Mouse (Mus musculus) frontal cortex, postnatal 36 days (tissue): Measurements from ENCODE around the gene Hoxc5.

Experiments used
- DNase-seq, 2 experiments: peaks; one replicate each; pipeline ENCODE4 v3.0.0; 2022; ENCODE audit warnings: low spot score in 2 of 2

Hoxc5 gene

DNA sequence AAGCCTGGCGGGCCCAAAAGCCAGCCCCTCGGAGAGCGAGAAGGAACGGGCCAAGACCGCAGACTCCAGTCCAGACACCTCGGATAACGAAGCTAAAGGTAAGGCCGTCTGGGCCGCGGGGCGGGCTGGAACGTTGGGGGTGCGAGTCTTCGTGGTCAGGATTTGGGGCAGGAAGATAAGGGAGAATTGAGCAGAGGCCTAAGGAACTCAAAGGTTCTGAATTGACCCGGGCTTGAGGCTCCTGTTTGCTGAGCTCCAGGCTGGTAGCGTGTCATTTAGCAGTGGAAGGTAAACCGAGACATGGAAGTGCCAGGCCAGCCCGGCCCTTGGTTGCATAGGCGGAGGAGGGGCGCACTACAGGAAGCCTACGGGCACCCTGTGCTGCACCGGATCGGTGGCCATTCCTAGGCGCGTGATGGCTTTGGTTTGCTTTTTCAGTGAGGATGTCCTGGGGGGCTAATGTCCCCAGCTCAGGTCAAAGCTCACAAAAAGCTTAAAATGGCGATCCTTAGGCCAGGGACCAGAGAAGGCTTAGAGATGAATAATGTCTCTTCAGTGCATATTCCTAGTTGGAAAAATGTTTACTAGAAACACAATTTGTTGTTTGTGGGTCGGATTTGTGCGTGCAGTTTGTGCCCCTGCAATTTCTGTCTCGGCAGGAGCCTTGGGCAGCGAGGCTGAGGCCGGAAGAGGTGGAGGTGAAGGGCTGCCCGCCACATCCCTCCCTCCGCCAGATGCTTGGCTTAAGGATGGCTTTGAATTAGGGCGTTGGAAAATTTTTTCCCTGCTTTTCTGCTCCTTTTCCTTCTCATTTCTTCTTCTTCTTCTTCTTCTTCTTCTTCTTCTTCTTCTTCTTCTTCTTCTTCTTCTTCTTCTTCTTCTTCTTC is 511 bp downstream of the Hoxc5 start:
- DNase-seq, result no peak

DNA sequence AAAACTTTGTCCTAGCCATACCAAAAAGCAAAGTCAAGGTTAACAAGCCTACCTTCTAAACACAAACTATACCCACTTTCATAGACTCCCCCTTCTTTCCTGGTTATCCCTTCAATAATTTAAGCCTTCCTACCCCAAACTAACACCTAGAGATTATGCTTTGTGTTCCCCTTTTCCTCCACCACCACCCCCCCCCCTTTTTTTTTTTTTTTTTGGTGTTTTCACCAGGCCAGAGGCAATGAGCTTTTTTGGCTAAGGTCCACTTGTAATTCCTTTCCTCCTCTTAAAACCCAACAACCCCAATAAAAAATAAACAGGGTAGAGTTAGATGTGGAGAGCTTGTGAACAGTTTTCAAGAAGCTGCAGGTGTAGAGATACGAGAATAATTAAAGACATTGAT is 2.1 kb downstream of the Hoxc5 start:
- DNase-seq, result no peak

DNA sequence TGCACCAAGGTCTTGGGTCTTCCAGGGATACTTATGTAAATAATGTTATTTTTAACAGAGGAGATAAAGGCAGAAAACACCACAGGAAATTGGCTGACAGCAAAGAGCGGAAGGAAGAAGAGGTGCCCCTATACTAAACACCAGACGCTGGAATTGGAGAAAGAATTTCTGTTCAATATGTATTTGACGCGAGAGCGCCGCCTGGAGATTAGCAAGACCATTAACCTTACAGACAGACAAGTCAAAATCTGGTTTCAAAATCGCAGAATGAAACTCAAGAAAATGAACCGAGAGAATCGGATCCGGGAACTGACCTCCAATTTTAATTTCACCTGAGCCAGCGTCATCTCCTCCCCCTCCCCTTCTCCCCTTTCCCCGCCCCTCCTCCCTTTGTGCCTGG is 3.5 kb downstream of the Hoxc5 start:
- DNase-seq, result no peak

DNA sequence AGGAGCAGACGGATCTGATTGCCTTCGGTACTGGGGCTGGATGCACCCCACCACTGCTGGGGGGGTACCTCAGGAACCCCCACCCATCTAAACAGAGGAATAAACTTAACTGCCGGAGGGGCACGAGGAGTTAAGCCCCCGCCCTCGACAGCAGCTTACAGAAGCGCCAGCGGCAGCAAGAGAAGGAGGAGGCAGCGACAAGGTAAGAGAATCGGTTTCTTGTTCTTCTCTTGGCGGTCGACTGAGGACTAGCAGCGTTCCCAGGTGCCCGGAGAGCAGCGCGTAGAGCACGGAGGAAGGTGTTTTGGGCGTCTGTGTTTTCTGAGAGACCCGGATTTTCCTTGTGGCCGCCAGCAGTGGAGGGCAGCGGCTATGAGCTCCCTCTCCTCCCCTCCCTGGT is 5.0 kb downstream of the Hoxc5 start:
- no peak for DNase-seq

DNA sequence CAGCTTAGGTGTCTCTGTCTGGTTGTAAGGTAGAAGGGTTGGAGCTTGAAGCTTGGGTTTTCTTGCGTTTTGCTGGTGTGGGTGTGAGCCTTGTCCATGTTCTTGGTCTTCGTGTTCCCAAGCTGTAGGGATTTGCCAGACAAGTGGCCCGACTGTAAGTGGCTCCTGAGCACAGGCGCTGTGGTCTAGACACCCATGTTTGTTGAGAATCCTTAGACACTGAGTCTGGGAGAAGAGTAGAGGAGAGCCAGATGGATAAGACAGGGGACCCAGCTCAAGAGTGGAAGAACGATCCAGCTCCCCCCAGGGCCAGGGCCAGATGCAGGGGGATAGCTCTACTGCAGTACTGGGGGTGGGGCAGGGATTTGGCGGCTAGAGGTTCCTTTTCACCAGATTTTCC is 5.5 kb downstream of the Hoxc5 start:
- no peak for DNase-seq

DNA sequence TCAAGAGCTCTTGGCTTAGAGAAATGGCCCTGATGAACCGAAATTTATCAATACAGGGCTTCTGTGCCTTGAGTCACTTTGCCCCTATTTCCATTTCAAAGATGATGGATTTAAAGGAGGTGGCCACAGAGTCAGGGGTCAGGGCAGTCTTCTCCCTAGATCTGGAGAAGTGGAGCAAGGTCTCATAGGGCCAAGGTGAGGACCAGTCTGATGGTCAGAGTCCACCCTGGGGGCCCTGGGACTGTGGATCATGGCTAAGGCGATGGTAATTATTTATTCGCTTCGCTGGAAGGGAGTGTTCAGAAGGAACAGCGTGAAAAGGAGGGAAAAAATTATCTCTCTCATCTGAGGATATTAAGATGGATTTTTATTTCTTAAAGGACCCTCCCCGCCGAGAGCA is 7.8 kb downstream of the Hoxc5 start:
- DNase-seq, result no peak

DNA sequence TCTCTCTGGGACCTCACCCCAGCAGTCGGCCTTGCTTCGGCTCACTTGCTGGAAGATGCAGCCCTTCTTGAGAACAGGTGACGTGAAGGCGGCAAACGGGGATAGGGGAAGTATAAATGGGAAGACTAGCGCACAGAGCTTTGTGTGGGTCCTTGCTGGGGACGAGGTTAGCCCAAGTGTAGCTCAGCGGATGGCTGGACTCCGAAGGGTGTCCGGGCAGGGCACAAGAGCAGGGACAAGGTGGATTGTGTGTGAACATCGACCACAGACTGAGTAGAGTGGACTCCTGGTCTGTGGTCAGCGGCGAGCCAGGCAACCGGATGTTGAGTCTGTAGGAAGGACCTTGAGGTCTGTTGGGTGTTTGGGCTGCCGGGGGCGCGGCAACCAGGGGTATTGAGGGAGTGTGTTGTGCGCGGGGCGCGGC is 8.5 kb downstream of the Hoxc5 start:
- no peak for DNase-seq

DNA sequence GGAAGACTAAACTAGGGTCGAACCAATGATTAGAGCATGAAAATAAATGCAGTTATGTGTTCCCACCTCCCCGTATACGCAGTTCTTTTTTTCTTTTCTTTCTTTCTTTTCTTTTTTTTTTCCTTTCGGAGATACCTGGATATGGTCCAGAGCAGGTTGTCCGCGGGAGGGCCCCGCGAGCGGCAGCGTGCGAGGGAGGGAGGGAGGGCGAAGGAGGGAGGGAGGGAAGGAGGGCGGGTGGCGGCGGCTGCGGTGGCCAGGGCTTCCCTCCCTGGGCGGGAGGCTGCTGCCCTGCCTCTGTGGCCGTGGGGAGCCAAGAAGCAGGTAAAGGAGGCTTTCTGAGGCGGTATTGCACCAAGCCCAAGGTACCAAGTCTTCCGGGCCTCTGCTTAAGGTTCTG is 8.9 kb downstream of the Hoxc5 start, which contains the start of gene Hoxc9:
Gene Hoxc9 (plus strand): TSS at position 269 of the 400 bp plus-strand sequence.
- DNase-seq, result no peak

DNA sequence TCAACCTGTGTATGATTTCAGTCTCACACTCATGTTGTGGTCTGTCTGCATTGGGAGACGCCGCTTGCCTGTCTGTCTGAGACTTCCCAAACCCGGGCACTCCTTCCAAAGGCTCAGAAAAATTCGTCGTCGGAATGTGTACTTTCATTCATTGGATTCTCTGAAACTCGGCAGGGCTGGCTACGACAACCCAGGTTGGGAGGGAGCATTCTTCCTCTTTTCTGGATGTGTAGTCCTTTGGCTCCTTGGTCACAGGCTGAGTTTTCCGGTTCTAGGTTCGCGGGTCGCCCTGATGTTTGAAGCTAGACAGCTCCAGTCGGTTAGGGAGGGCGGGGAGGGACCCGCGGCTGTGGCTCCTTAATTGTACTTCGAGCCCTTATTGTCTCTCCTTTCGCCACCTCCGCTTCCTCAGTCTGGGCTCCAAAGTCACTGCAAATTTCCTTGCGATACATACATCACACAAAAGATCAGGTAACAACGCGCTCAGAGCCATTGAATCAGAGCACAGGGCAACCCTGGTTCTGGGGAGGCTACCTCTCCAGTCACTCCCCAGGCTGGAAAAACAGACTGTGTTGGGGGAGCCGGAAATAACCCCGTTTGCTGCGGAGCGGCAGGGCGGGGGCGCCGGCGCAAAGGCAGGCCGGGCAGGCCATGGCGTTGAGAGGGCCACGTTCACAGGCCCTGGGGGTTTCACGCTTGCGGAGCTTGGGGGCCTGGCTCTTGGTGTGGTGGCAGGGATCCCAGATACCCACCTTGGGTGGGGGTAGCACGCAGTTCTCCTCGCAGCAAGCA is 9.6 kb downstream of the Hoxc5 start:
- no peak for DNase-seq

DNA sequence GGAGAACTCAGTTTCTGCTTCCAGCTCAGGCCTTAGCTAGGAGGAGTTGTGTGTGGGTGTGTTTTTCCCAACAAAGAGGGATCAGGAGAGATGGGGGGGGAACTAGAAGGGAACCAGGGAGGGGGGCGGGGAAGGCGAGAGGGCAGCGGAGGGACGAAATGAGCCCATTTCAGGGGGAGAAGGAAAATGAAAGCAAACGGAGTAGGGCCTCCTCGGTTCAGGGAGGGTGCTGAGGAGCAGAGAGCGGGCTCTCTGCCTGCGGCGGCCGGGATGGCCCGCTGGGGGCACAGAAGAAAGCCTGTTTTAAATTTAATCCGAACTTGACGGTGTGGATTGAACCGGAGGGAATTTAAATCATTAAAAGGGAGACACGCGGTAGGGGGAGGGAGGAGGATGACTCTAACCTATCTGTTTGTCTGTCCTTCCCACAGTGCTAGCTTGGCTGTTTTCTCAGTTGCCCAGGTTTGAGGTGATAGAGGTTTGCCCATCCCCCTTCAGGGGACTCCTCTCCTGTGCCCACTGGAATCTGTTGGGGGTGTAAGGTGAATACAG is 10.3 kb downstream of the Hoxc5 start:
- no peak for DNase-seq

DNA sequence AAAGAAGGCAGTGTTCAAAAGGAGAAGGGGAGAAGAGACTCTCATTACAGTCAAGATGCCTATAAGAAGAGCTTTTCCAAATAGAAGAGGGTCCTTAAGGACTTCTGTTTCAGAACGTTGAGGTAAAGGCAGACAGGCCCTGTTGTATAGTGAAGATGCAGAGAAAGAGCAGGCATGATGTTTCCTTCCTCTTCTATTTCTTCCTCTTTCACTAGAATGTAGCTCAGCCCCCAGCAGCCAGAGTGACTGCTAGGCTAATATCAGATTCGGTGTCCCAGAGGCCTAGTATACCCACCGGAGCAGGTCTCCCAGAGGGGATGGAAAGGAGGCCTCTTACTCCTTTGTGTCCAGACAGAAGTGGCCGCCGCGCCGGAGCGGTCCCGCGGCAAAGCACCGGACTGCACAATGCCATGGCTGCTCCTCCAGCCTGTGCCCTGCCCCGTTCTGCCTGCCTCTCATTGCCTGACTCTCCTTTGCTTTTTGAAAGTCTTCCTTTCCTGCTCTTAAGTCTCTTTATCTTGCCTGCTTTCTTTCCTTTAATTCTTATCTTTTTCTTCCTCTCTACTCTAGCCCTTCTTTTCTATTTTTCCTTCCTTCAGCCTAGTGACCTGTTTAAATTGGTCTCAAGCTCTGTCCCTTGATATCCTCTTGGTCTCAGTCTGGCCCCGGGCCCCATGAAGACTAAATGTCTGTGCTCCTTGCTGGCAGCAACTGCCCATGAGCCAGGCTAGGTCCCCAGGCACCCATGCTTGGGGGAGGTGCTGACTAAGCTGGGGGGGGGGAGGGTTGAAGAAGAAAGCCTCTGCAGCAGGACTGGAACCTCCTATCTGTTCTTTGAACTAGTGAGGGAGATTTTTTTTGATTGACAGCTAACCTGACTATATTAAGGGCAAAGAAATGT is 11.6 kb downstream of the Hoxc5 start:
- DNase-seq, result no peak

DNA sequence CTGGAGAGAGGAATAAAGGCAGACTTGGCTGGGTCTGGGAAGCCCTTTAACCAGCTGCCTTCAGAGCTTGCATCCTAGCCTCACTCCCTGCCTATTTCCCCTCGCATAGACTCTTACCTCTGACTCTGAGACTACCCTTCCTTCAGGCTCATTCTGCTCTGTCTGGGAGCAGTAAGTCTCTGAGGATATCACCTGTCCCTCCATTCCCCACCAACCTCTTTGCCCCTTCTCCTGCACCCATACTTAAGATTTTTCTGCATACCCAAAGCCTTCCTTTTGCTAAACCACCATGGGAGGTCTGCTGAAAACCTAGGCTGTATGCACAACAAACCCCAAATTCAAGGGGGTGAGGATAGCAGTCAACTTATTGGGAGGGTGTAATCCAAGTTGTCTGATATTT is 12.7 kb downstream of the Hoxc5 start:
- no peak for DNase-seq

DNA sequence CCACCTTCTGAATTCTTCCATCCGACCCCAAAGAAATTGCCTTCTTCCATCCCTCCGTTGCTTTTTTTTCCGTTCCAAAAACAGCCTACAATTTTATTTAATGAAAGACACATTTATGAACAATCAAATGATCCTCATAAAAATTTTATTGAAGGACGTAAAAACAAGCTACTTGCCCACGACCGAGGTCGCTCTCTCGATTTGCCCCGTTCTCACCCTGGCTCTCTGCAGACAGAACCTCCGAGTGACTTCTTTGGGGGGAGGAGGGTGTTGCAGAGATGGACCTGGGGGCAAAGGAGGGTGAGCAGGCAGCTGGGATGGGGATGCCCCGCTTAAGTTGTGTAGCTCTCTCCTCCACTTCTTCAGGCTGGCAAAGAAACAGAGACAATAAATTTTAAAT is 13.1 kb downstream of the Hoxc5 start:
- DNase-seq, result no peak

DNA sequence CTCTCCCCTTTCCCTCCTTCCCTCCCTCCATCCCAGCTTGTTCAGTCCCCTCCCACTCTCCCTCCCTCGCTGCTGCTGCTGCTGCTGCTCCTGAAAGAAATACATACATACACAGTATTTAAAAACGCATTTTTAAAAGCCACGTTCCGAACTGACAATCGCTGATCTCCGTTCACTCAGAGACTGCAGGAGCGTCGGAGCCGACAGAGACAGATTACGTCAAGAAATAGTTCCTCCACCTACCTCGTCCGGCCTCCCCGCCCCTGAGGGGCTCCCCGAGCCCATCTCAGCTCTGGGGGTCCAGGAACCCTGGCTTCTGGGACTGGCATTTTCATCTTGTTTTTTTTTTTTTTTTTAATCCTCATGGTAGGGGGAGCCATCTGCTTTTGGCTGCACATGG is 13.7 kb downstream of the Hoxc5 start:
- DNase-seq, result no peak

DNA sequence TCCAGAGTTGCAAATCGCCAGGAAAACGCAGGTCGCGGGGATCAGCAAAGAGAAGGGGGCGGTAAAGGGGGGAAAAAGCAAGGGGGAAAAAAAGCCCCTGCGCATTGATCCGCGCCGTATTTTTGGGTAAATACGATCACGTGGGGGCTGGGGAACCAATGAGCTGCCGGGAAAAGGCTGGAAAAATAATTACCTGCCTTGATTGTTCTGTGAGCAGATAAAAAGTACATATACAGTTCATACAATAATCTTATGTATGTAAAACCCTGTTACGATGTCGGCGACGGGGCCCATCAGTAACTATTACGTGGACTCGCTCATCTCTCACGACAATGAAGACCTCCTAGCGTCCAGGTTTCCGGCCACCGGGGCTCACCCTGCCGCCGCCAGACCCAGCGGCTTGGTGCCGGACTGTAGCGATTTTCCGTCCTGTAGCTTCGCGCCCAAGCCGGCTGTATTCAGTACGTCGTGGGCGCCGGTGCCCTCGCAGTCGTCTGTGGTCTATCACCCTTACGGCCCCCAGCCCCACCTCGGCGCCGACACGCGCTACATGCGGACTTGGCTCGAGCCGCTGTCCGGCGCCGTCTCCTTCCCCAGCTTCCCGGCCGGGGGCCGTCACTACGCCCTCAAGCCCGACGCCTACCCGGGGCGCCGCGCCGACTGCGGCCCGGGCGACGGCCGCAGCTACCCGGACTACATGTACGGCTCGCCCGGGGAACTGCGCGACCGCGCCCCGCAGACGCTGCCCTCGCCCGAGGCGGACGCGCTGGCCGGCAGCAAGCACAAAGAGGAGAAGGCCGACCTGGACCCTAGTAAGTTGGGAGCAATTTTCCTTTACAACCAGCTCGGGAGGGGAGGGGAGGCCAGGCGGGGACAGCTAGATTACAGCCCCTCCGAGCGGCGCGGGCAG is 14.4 kb downstream of the Hoxc5 start:
- DNase-seq, result no peak

DNA sequence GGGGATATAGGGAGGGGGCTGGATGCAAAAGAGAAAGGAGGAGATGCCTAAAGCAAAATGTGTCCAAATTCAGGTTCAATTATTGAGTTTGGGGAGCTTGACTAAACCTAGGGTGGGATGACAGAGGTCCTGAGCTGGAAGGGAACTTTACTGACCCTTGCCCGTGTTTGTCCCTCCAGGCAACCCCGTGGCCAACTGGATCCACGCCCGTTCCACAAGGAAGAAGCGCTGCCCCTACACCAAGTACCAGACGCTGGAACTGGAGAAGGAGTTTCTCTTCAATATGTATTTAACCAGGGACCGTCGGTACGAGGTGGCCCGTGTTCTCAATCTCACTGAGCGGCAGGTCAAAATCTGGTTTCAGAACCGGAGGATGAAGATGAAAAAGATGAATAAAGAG is 16.5 kb downstream of the Hoxc5 start:
- no peak for DNase-seq

DNA sequence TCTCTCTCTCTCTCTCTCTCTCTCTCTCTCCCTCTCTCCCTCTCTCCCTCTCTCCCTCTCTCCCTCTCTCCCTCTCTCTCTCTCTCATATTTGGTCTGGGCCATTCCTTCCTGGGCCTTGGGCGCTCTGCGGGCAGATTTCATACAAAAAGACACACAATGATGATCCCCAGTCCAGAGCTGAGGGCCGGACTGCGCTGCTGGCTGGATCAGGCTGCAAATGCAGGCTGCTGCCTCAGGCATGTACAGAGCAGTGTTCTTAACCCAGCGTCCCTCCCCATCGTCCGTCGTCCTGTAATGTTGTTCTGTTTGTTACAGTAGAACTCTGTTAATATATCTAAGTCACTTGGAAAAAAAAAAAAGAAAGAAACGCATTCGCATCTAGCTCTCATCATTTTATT is 17.3 kb downstream of the Hoxc5 start:
- DNase-seq, result no peak

DNA sequence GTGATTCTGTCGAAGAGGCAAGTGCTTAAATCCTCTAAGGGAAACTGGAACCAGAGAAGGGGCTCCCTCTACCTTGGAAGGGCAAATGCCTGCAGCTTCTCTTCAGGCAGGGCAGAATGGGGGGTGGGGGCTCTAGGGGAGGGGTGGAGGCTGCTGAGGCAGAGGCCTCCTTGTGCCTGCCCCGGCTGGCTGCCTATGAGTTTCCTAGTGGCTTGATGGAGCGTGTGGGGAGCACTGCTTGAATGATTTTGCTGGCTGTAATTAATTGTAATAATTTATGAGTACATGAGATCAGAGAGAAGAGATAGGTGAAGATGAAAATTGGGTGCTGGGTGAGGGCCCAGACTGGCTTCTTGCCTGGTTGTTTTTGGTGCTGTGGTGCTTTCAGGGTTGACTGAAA is 17.7 kb downstream of the Hoxc5 start:
- no peak for DNase-seq

DNA sequence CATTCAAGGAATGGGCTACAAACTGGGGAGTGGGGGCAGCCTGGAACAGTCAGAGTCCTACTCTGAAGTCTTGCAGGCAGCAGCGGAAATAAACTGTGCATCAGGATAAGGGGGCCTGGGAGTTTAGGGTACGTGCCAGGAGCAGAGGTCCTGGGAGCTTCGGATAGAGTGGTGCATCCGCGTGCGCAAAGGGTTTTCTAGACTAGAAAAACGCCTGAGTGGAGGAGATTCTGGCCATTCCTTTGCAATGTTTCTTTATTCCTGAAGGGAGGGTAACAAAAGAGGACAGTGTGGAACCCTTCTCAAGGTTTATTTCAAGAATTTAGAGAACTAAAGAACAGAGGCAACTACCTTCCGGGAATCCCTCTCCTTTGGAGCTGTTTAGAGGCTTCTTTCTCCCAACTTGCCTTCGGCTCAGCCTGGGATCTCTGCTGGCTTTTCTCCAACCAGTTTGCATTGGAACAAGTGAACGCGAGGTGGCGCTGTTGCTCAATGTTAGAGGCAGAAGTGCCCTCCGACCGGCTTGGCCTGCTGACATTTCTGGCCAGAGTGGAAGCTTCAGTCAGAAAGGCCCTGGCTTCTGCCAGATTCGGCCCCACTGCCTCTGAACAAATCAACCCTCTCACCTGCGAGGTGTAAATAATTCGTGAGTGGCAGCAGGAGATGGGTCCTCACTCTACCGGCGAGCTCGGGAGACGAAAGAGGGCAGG is 20.0 kb downstream of the Hoxc5 start:
- DNase-seq, result peak; percentile 83 to 86

DNA sequence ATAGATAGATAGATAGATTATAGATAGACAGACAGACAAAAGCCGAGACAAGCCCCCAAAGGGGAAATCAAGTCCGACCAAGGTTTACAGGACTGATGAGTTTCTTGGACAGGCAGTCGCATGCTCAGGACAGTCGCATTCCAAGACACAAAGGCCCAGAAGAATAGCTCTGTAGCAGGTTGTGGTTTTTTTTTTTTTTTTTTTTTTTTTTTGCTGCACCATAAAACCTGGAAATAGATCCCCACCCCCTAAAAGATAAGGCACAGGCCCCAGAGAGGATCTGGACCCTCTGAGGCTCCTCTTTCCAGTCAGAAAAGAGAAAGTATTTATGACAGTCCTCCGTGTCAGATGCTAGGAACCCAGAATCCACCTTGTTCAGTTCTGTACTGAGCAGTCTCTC is 20.8 kb downstream of the Hoxc5 start:
- no peak for DNase-seq
